ENCODE assay signal across 22 mouse cellular contexts in genomic region chr5:131992681-131993211, GRCm38 (mm10).
DNase-seq lines count a peak whose midpoint lies in the region; ATAC-seq and TF ChIP-seq lines count a peak whose summit lies in the region.
"Had no signal": no experiment of that assay in that cellular context is flagged by ENCODE, and none has a peak within 500 bp of the region (broad histone marks: within the 10 kb centered on the region; RNA-seq: fewer than 3 reads in every experiment).

No protein-coding gene starts in this region.

- no peaks in the 10 kb centered on the region for H3K9me3 ChIP-seq in embryonic facial prominence, embryonic 10.5 days
- no peaks in the 10 kb centered on the region for H3K9me3 ChIP-seq in embryonic facial prominence, embryonic 15.5 days (replicated peaks)
- H3K9me3 ChIP-seq in limb, embryonic 14.5 days (ENCODE audit: control insufficient read depth, low read length): no peaks in the 10 kb centered on the region
- H3K9me3 ChIP-seq in forebrain, embryonic 10.5 days: no peaks in the 10 kb centered on the region
- no peaks in the 10 kb centered on the region for H3K9me3 ChIP-seq in midbrain, embryonic 11.5 days (ENCODE audit: control insufficient read depth, low read length)
- H3K9me3 ChIP-seq: hindbrain, embryonic 15.5 days; kidney, embryonic 15.5 days; liver, embryonic 15.5 days had no signal

- H3K4me2 ChIP-seq in embryonic facial prominence, embryonic 15.5 days (replicated peaks): peak overlapping the region; percentile 29
- peak overlapping the region; percentile 34 for H3K4me2 ChIP-seq in limb, embryonic 14.5 days (replicated peaks; ENCODE audit: low read depth, low read length, severe bottlenecking)
- H3K4me2 ChIP-seq in midbrain, embryonic 11.5 days: no peak overlapping the region
- H3K4me2 ChIP-seq: heart, embryonic 11.5 days; hindbrain, embryonic 15.5 days; kidney, embryonic 15.5 days; liver, embryonic 15.5 days had no signal

- no peak for DNase-seq in gastrocnemius, adult 2 months
- no peak for DNase-seq in gastrocnemius, postnatal 36 days
- peak; percentile 25 for DNase-seq in embryonic facial prominence, embryonic 10.5 days (ENCODE audit: low spot score)
- peak; percentile 56 for DNase-seq in limb, embryonic 14.5 days (ENCODE audit: low spot score)
- DNase-seq in left cerebral cortex, adult 18-20 months (ENCODE audit: low spot score in 2 of 2): no peak
- DNase-seq in forebrain, embryonic 10.5 days (ENCODE audit: extremely low spot score, low spot score): no peak
- DNase-seq in midbrain, embryonic 11.5 days (ENCODE audit: low spot score, missing footprints): no peak
- DNase-seq: adrenal gland, postnatal 25 days; cerebellum, adult 11-12 months; heart, postnatal 10 days; right cerebral cortex, postnatal 14 days; thymus, adult 2 months had no signal

- TF ChIP-seq CTCF in gastrocnemius, adult 2 months (IDR thresholded peaks at IDR 0.05): no peak

- intact Hi-C loops in gastrocnemius, adult 2 months (cut with DNase I): no loop called here
- intact Hi-C loops in gastrocnemius, postnatal 36 days (cut with DNase I): no loop called here

- peak; percentile 57; the same call in 1 of the 2 replicates for ATAC-seq in embryonic facial prominence, embryonic 15.5 days (ENCODE audit: insufficient number of reproducible peaks, low FRiP score, low TSS enrichment, low read depth)
- ATAC-seq in limb, embryonic 14.5 days (ENCODE audit: low FRiP score, low read depth): no peak
- no peak for ATAC-seq in midbrain, embryonic 11.5 days (ENCODE audit: low FRiP score)
- ATAC-seq: forebrain, embryonic 16.5 days; intestine, postnatal 0 days; lung, postnatal 0 days; midbrain, embryonic 16.5 days had no signal

- H3K4me3 ChIP-seq in gastrocnemius, adult 2 months: peak overlapping the region; percentile 41
- H3K4me3 ChIP-seq in embryonic facial prominence, embryonic 10.5 days: no peak overlapping the region
- H3K4me3 ChIP-seq in embryonic facial prominence, embryonic 15.5 days (replicated peaks): peak overlapping the region; percentile 8; the same call in 1 of the 2 replicates
- H3K4me3 ChIP-seq in limb, embryonic 14.5 days (replicated peaks; ENCODE audit: low read length): no peak overlapping the region
- no peak overlapping the region for H3K4me3 ChIP-seq in forebrain, embryonic 10.5 days
- no peak overlapping the region for H3K4me3 ChIP-seq in midbrain, embryonic 11.5 days (ENCODE audit: low read depth, low read length)
- H3K4me3 ChIP-seq: hindbrain, embryonic 15.5 days; kidney, embryonic 15.5 days; liver, embryonic 15.5 days had no signal

- no peaks in the 10 kb centered on the region for H3K36me3 ChIP-seq in embryonic facial prominence, embryonic 10.5 days (replicated peaks)
- no peaks in the 10 kb centered on the region for H3K36me3 ChIP-seq in embryonic facial prominence, embryonic 15.5 days
- H3K36me3 ChIP-seq in limb, embryonic 14.5 days (ENCODE audit: control insufficient read depth, insufficient read depth, low read length): no peaks in the 10 kb centered on the region
- no peaks in the 10 kb centered on the region for H3K36me3 ChIP-seq in forebrain, embryonic 10.5 days (replicated peaks)
- no peaks in the 10 kb centered on the region for H3K36me3 ChIP-seq in midbrain, embryonic 11.5 days (ENCODE audit: control insufficient read depth, insufficient read depth, low read length)
- H3K36me3 ChIP-seq: G1E; hindbrain, embryonic 15.5 days; kidney, embryonic 15.5 days; liver, embryonic 15.5 days had no signal

- H3K9ac ChIP-seq in embryonic facial prominence, embryonic 15.5 days: no peak overlapping the region
- H3K9ac ChIP-seq in limb, embryonic 14.5 days (ENCODE audit: low read depth, low read length, severe bottlenecking): no peak overlapping the region
- no peak overlapping the region for H3K9ac ChIP-seq in midbrain, embryonic 11.5 days (ENCODE audit: low read length)
- H3K9ac ChIP-seq: hindbrain, embryonic 15.5 days; kidney, embryonic 15.5 days; liver, embryonic 15.5 days had no signal

- 49% methylated on average over 12 of the region's 12 CpGs for WGBS in embryonic facial prominence, embryonic 10.5 days
- WGBS in embryonic facial prominence, embryonic 15.5 days: 27% methylated on average over 12 of the region's 12 CpGs
- WGBS in limb, embryonic 14.5 days: 52% methylated on average over 12 of the region's 12 CpGs
- 76% methylated on average over 12 of the region's 12 CpGs for WGBS in forebrain, embryonic 10.5 days
- WGBS in midbrain, embryonic 11.5 days: 84% methylated on average over 12 of the region's 12 CpGs

- no peak for TF ChIP-seq POLR2A in limb, embryonic 14.5 days (IDR thresholded peaks at IDR 0.05; ENCODE audit: borderline replicate concordance, extremely low read depth, insufficient read depth, insufficient read length)

- H3K27me3 ChIP-seq in embryonic facial prominence, embryonic 10.5 days (replicated peaks; ENCODE audit: low read depth, poor library complexity, severe bottlenecking): no peaks in the 10 kb centered on the region
- no peaks in the 10 kb centered on the region for H3K27me3 ChIP-seq in embryonic facial prominence, embryonic 15.5 days
- no peaks in the 10 kb centered on the region for H3K27me3 ChIP-seq in limb, embryonic 14.5 days (ENCODE audit: control insufficient read depth, insufficient read depth, low read length)
- no peaks in the 10 kb centered on the region for H3K27me3 ChIP-seq in forebrain, embryonic 10.5 days (ENCODE audit: poor library complexity, severe bottlenecking)
- H3K27me3 ChIP-seq in midbrain, embryonic 11.5 days (ENCODE audit: control insufficient read depth, insufficient read depth, low read length): no peaks in the 10 kb centered on the region
- H3K27me3 ChIP-seq: hindbrain, embryonic 15.5 days; kidney, embryonic 15.5 days; liver, embryonic 15.5 days had no signal

- peaks cover 31% of the 10 kb centered on the region for H3K4me1 ChIP-seq in embryonic facial prominence, embryonic 10.5 days
- H3K4me1 ChIP-seq in embryonic facial prominence, embryonic 15.5 days: peaks cover 29% of the 10 kb centered on the region
- H3K4me1 ChIP-seq in limb, embryonic 14.5 days (ENCODE audit: control insufficient read depth, insufficient read depth, low read length): peaks cover 29% of the 10 kb centered on the region
- peaks cover 23% of the 10 kb centered on the region for H3K4me1 ChIP-seq in forebrain, embryonic 10.5 days
- H3K4me1 ChIP-seq in midbrain, embryonic 11.5 days (ENCODE audit: control insufficient read depth, insufficient read depth, low read length): no peaks in the 10 kb centered on the region
- H3K4me1 ChIP-seq: kidney, embryonic 15.5 days; liver, embryonic 15.5 days had no signal

- H3K27ac ChIP-seq in gastrocnemius, adult 2 months: no peak overlapping the region
- H3K27ac ChIP-seq in embryonic facial prominence, embryonic 10.5 days (replicated peaks): peak overlapping the region; percentile 67
- H3K27ac ChIP-seq in embryonic facial prominence, embryonic 15.5 days (replicated peaks): peak overlapping the region; percentile 87
- peak overlapping the region; percentile 61 for H3K27ac ChIP-seq in limb, embryonic 14.5 days (replicated peaks; ENCODE audit: low read depth, low read length)
- H3K27ac ChIP-seq in forebrain, embryonic 10.5 days: no peak overlapping the region
- no peak overlapping the region for H3K27ac ChIP-seq in midbrain, embryonic 11.5 days (ENCODE audit: low read depth, low read length)
- H3K27ac ChIP-seq: hindbrain, embryonic 15.5 days; kidney, embryonic 15.5 days; liver, embryonic 15.5 days had no signal

Comparison
In these comparisons a context has a peak if more than half of its experiments do, and no peak if none do; other contexts are left out.
1. H3K4me3 ChIP-seq: peak in gastrocnemius, adult 2 months (single experiment) and embryonic facial prominence, embryonic 15.5 days (single experiment); none in embryonic facial prominence, embryonic 10.5 days (single experiment), limb, embryonic 14.5 days (single experiment), forebrain, embryonic 10.5 days (single experiment) and midbrain, embryonic 11.5 days (single experiment).
2. DNase-seq: peak in embryonic facial prominence, embryonic 10.5 days (single experiment) and limb, embryonic 14.5 days (single experiment); none in gastrocnemius, adult 2 months (single experiment), gastrocnemius, postnatal 36 days (0 of 2), left cerebral cortex, adult 18-20 months (0 of 2), forebrain, embryonic 10.5 days (single experiment) and midbrain, embryonic 11.5 days (single experiment).
3. H3K27ac ChIP-seq: peak in embryonic facial prominence, embryonic 10.5 days (single experiment), embryonic facial prominence, embryonic 15.5 days (single experiment) and limb, embryonic 14.5 days (single experiment); none in gastrocnemius, adult 2 months (single experiment), forebrain, embryonic 10.5 days (single experiment) and midbrain, embryonic 11.5 days (single experiment).